Mouse (Mus musculus) intestine, postnatal 0 days (tissue): ENCODE data around the gene Mep1a. TPM values are rescaled to one million over a fixed set of nuclear protein-coding genes. Genes with fewer than 3 reads are reported as not detected.
"Not testable (repeated sequence)": the region's sequence is repeated elsewhere in the genome, so short reads cannot be mapped to it uniquely, and the experiment has no call there.

Experiments used
- ATAC-seq: fragments of 200-750 bp; cut with Nextera tagmentation; 2 replicates; pipeline ENCODE4 v1.8.0; 2017; ENCODE audit warnings: mild to moderate bottlenecking, moderate TSS enrichment, moderate library complexity
- H3K27ac ChIP-seq: fragments of 300-500 bp; sonication (generic); 2 replicates; pipeline ENCODE4 v1.5.1; 2014; ENCODE audit warnings: mild to moderate bottlenecking, low read depth, low read length, moderate library complexity
- H3K27me3 ChIP-seq: fragments of 300-500 bp; sonication (generic); replicated peaks from 2 replicates; pipeline ENCODE4 v1.6.1; 2014; ENCODE audit warnings: low read length, mixed read lengths; ENCODE audit not compliant: control insufficient read depth, insufficient read depth
- H3K36me3 ChIP-seq: fragments of 300-500 bp; sonication (generic); 2 replicates; pipeline ENCODE4 v1.6.1; 2014; ENCODE audit warnings: mild to moderate bottlenecking, moderate library complexity; ENCODE audit not compliant: control insufficient read depth, insufficient read depth
- H3K4me1 ChIP-seq: fragments of 300-500 bp; sonication (generic); replicated peaks from 2 replicates; pipeline ENCODE4 v1.6.1; 2014; ENCODE audit warnings: antibody characterized with exemption, low read length, mixed read lengths; ENCODE audit not compliant: control insufficient read depth, insufficient read depth
- H3K4me2 ChIP-seq: fragments of 300-500 bp; sonication (generic); replicated peaks from 2 replicates; pipeline ENCODE4 v1.6.1; 2014; ENCODE audit warnings: low read depth, mild to moderate bottlenecking, moderate library complexity
- H3K4me3 ChIP-seq: fragments of 300-500 bp; sonication (generic); 2 replicates; pipeline ENCODE4 v1.5.1; 2014; ENCODE audit warnings: low read depth, low read length
- H3K9ac ChIP-seq: fragments of 300-500 bp; sonication (generic); 2 replicates; pipeline ENCODE4 v1.6.1; 2014; ENCODE audit warnings: mild to moderate bottlenecking, low read depth, low read length
- H3K9me3 ChIP-seq: fragments of 300-500 bp; sonication (generic); 2 replicates; pipeline ENCODE4 v1.6.1; 2016; ENCODE audit warnings: mixed run types; ENCODE audit not compliant: control insufficient read depth
- CTCF ChIP-seq: sonication (generic); IDR thresholded peaks from 2 replicates; pipeline ENCODE4 v1.5.1; 2016; ENCODE audit warnings: low read depth, mild to moderate bottlenecking, control low read depth, antibody characterized with exemption, moderate library complexity
- WGBS: fragments of 180-500 bp; shearing (Covaris S2); extraction: QIAGEN DNeasy Blood & Tissue Kit; methylation state at CpG from one replicate; pipeline ENCODE4 v1.1.7; 2014; 5-methylcytosine and 5-hydroxymethylcytosine counted together
- polyA plus RNA-seq: library from polyadenylated mRNA; unstranded; fragments of >200 nt; fragmentation: Nextera tagmentation; extraction: Ambion mirVana; gene quantifications from 2 replicates; pipeline ENCODE4 v1.2.1, GENCODE M21; 2015

Gene Mep1a
- polyA plus RNA-seq = 147 and 153 TPM in 2 replicates

DNA sequence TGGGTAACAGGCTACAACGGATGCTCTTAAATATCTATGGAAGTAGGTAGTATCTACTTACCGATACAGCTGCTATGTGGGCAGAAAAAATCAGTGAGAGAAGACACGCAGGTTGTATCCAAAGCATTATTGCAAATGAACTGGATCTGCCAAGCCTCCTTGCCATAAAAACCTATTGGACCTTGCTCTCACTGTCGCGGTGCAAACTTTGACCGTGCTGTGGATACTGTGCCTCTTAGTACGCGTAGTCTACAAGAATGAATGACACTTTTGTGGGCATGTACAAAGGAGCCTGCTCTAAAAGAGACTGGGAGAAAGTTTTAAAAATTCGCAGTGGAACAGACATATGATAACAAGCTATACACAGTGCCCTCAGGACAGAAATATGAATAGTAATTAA, at the start of gene Mep1a:
TSS of gene Mep1a (minus strand) at position 221 of the 400 bp plus-strand sequence.
- peak within 1 kb of the TSS; percentile 54 for H3K4me2 ChIP-seq

DNA sequence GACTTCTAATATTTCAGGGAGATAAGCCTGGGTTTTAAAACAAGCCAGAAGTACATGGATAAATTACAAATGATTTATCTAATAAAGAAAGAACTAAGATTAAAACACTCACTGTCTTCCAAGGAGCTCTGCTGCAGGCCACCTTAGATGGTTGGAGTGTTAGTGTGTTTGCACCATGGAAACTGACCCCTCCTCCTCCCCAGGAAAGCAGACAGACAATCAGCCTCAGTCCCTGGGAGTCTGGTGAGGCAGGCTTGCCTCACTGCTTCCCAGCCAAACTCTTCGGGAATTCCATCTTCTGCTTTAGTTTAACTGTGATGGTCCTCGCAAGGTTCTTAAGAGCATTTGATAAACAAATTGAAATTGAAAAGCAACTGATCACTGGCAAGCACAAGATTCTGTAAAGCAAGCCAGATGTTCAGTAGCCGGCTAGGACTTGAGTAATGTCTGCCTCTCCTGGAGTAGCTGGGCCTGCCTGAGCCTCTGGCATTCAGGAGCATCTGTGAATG, 48.6 kb upstream of the Mep1a start:
- no peaks in the 10 kb centered on the region; the same call in 1 of the 2 replicates for H3K4me1 ChIP-seq
- no peaks in the 10 kb centered on the region for H3K27me3 ChIP-seq
- no peak overlapping the region for H3K4me3 ChIP-seq
- H3K9me3 ChIP-seq = no peaks in the 10 kb centered on the region
- no peak overlapping the region for H3K27ac ChIP-seq
- TF ChIP-seq CTCF = no peak
- no peak overlapping the region for H3K9ac ChIP-seq
- ATAC-seq = no peak
- no peak overlapping the region for H3K4me2 ChIP-seq
- no peaks in the 10 kb centered on the region for H3K36me3 ChIP-seq
- 52% methylated on average over 3 of the region's 3 CpGs for WGBS

More for the DNA sequence above, at the start of gene Mep1a:
- no peaks in the 10 kb centered on the region for H3K27me3 ChIP-seq
- no peaks in the 10 kb centered on the region for H3K9me3 ChIP-seq
- 42% methylated on average over 9 of the region's 9 CpGs for WGBS
- H3K4me1 ChIP-seq = no peaks in the 10 kb centered on the region
- H3K9ac ChIP-seq = no peak within 1 kb of the TSS
- ATAC-seq = peak; percentile 65
- H3K4me3 ChIP-seq = peak within 1 kb of the TSS; percentile 39
- H3K36me3 ChIP-seq = no peaks in the 10 kb centered on the region; the same call in 1 of the 2 replicates
- TF ChIP-seq CTCF = no peak
- H3K27ac ChIP-seq = peak within 1 kb of the TSS; percentile 68

DNA sequence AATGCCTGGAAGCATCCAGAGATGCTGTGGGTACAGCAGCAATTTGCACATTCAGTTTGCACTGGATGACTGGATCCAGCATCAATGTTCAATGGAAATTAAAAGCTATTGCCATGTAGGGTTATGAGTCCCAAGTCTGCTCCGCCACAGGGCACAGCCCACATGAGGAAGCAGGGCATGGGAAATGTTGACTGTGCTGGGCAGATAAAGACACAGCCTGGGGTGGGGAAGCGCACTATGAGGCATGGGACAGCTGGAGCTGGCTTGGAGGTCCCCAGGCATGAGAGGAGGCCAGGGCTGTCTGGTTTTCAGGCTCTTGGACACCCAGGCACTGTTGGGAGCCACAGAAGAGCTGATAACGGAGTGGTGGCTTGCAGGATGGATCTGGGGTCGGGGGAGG, 41.4 kb upstream of the Mep1a start:
- WGBS = 82% methylated on average over 4 of the region's 4 CpGs
- no peaks in the 10 kb centered on the region for H3K9me3 ChIP-seq
- no peaks in the 10 kb centered on the region for H3K27me3 ChIP-seq
- H3K36me3 ChIP-seq = no peaks in the 10 kb centered on the region
- H3K4me3 ChIP-seq = no peak overlapping the region
- no peak overlapping the region for H3K9ac ChIP-seq
- H3K4me1 ChIP-seq = no peaks in the 10 kb centered on the region
- ATAC-seq = no peak
- H3K4me2 ChIP-seq = no peak overlapping the region
- TF ChIP-seq CTCF = no peak
- H3K27ac ChIP-seq = no peak overlapping the region

DNA sequence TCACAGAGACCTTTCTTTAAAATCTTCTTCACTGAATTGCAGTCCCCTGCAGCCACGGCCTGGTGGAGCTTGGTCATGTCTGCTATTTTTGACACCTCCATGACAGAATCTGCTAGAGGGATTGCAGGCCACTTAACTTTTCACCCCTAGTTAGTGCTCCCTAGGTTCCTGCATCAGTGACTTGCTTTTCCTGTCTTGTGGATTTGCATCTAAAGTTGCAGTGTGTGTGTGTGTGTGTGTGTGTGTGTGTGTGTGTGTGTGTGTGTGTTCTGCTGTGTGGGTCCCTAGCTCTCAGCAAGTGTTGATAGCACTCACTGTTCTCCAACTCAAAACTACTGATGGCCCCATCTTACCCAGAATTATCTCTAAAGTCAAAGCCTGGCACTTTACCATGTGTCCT, 40.9 kb upstream of the Mep1a start, which contains the start of gene Ankrd66:
TSS of gene Ankrd66 (minus strand) at position 101 of the 400 bp plus-strand sequence.
- no peaks in the 10 kb centered on the region for H3K4me1 ChIP-seq
- H3K9ac ChIP-seq = no peak within 1 kb of the TSS
- H3K4me2 ChIP-seq = no peak within 1 kb of the TSS
- 61% methylated on average over 1 of the region's 1 CpGs for WGBS
- H3K4me3 ChIP-seq = no peak within 1 kb of the TSS
- no peaks in the 10 kb centered on the region for H3K27me3 ChIP-seq
- no peak for TF ChIP-seq CTCF
- no peaks in the 10 kb centered on the region for H3K9me3 ChIP-seq
- H3K27ac ChIP-seq = no peak within 1 kb of the TSS
- ATAC-seq = no peak
- no peaks in the 10 kb centered on the region for H3K36me3 ChIP-seq

GRCm38 (mm10) chr17:43538767-43539166, 36.2 kb upstream of the Mep1a start:
- WGBS = 72% methylated on average over 3 of the region's 3 CpGs

DNA sequence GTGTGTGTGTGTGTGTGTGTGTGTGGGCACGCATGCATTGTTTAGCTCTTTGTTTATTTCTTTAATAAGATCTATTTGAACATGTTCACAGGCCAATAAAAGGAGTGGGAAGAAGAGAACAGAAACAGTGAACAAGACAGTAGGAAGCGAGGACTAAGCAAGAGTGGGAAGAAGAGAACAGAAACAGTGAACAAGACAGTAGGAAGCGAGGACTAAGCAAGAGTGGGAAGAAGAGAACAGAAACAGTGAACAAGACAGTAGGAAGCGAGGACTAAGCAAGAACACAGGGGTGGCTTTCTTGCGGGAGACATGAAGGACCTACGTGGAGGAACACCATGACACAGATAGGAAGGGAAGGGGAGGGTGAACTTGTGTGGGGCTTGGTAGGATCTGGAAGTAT, 34.2 kb upstream of the Mep1a start:
- H3K4me2 ChIP-seq, H3K9me3 ChIP-seq, ATAC-seq, H3K27ac ChIP-seq, H3K4me3 ChIP-seq, H3K4me1 ChIP-seq, H3K9ac ChIP-seq, H3K36me3 ChIP-seq, H3K27me3 ChIP-seq: not testable (repeated sequence)
- 87% methylated on average over 6 of the region's 6 CpGs for WGBS

More at GRCm38 (mm10) chr17:43538767-43539166, 36.2 kb upstream of the Mep1a start:
- Histone ChIP-seq H3K27ac (no peak overlapping the region), H3K4me2 (no peak overlapping the region), H3K9me3 (no peaks in the 10 kb centered on the region), H3K9ac (no peak overlapping the region), H3K4me1 (no peaks in the 10 kb centered on the region; the same call in 1 of the 2 replicates), H3K27me3 (no peaks in the 10 kb centered on the region), H3K36me3 (no peaks in the 10 kb centered on the region), H3K4me3 (no peak overlapping the region)
- 0 out of 2 replicates have a peak, but pooled peaks have one; percentile 25 for ATAC-seq
- no peak for TF ChIP-seq CTCF
